Mouse (Mus musculus): ENCODE data around the gene Sypl.

The Sypl gene

GRCm38 (mm10) chr12:32941141-32941540 is 12.6 kb upstream of the Sypl start:
- in situ Hi-C loops (cut with MboI, MseI), result loop anchor here in 1 of 2 experiments (5.0 kb wide), 1 partner anchor 66 kb away; no protein-coding TSS in a partner anchor

- in situ Hi-C loops (cut with MboI, MseI), result loop anchor here in 1 of 2 experiments (5.0 kb wide), 1 partner anchor 64 kb away; no protein-coding TSS in a partner anchor
Observed at GRCm38 (mm10) chr12:32943347-32943746, 10.3 kb upstream of the Sypl start.

- in situ Hi-C loops (cut with MboI, MseI), result loop anchor here in 1 of 2 experiments (5.0 kb wide), 1 partner anchor 63 kb away; no protein-coding TSS in a partner anchor
Observed at GRCm38 (mm10) chr12:32943951-32944350, 9.7 kb upstream of the Sypl start.

- in situ Hi-C loops (cut with MboI, MseI), result loop anchor here in 1 of 2 experiments (5.0 kb wide), 1 partner anchor 62 kb away; no protein-coding TSS in a partner anchor
Observed at GRCm38 (mm10) chr12:32944884-32945454, 8.7 kb upstream of the Sypl start.

GRCm38 (mm10) chr12:32946376-32946775 is 7.3 kb upstream of the Sypl start:
- in situ Hi-C loops (cut with MboI, MseI), result no loop called here

- in situ Hi-C loops (cut with MboI, MseI), result no loop called here
Observed at GRCm38 (mm10) chr12:32952416-32952815, 1.3 kb upstream of the Sypl start.

GRCm38 (mm10) chr12:32953066-32953465 is 625 bp upstream of the Sypl start:
- in situ Hi-C loops (cut with MboI, MseI), result no loop called here

GRCm38 (mm10) chr12:32954216-32955021 is 728 bp downstream of the Sypl start:
- in situ Hi-C loops (cut with MboI, MseI), result no loop called here

GRCm38 (mm10) chr12:32955037-32955436 is 1.3 kb downstream of the Sypl start:
- in situ Hi-C loops (cut with MboI, MseI), result no loop called here

- in situ Hi-C loops (cut with MboI, MseI), result no loop called here
Observed at GRCm38 (mm10) chr12:32957211-32957610, 3.5 kb downstream of the Sypl start.

- in situ Hi-C loops (cut with MboI, MseI), result no loop called here
Observed at GRCm38 (mm10) chr12:32962132-32962531, 8.4 kb downstream of the Sypl start.

GRCm38 (mm10) chr12:32963858-32964257 is 10.2 kb downstream of the Sypl start:
- in situ Hi-C loops (cut with MboI, MseI), result no loop called here

- in situ Hi-C loops (cut with MboI, MseI), result no loop called here
Observed at GRCm38 (mm10) chr12:32972287-32972686, 18.6 kb downstream of the Sypl start.

- in situ Hi-C loops (cut with MboI, MseI), result no loop called here
Observed at GRCm38 (mm10) chr12:32974893-32975292, 21.2 kb downstream of the Sypl start.

- in situ Hi-C loops (cut with MboI, MseI), result no loop called here
Observed at GRCm38 (mm10) chr12:32975501-32975900, 21.8 kb downstream of the Sypl start.

- in situ Hi-C loops (cut with MboI, MseI), result no loop called here
Observed at GRCm38 (mm10) chr12:32982631-32983030, 28.9 kb downstream of the Sypl start.

- in situ Hi-C loops (cut with MboI, MseI), result no loop called here
Observed at GRCm38 (mm10) chr12:32983081-32983480, 29.4 kb downstream of the Sypl start.

GRCm38 (mm10) chr12:32986284-32986683 is 32.6 kb downstream of the Sypl start:
- in situ Hi-C loops (cut with MboI, MseI), result no loop called here

GRCm38 (mm10) chr12:32989731-32990130 is 36.0 kb downstream of the Sypl start:
- in situ Hi-C loops (cut with MboI, MseI), result no loop called here

GRCm38 (mm10) chr12:32994081-32994480 is 40.4 kb downstream of the Sypl start:
- in situ Hi-C loops (cut with MboI, MseI), result no loop called here

GRCm38 (mm10) chr12:32995081-32995834 is 41.6 kb downstream of the Sypl start:
- in situ Hi-C loops (cut with MboI, MseI), result no loop called here

- in situ Hi-C loops (cut with MboI, MseI), result no loop called here
Observed at GRCm38 (mm10) chr12:32998766-32999165, 45.1 kb downstream of the Sypl start.
